Mouse (Mus musculus): ENCODE results near the gene D430041D05Rik. TPM values are rescaled to one million over a fixed set of nuclear protein-coding genes. Genes with fewer than 3 reads are reported as not detected.
A peak's percentile ranks its signal among the peaks of the same experiment; 100 is the strongest.

The D430041D05Rik gene
- polyA plus RNA-seq, 1 experiment, result 0.03 TPM

- TF ChIP-seq FLI1 (IDR thresholded peaks at IDR 0.05; ENCODE audit: low read length) (no peak), GATA1 (IDR thresholded peaks at IDR 0.05; ENCODE audit: borderline replicate concordance, low read length) (no peak)
- no peaks in the 10 kb centered on the region for H3K4me1 ChIP-seq
- H3K36me3 ChIP-seq (replicated peaks; ENCODE audit: low read length), result no peaks in the 10 kb centered on the region
Observed at GRCm38 (mm10) chr2:104261741-104262067, 149.1 kb downstream of the D430041D05Rik start.

DNA sequence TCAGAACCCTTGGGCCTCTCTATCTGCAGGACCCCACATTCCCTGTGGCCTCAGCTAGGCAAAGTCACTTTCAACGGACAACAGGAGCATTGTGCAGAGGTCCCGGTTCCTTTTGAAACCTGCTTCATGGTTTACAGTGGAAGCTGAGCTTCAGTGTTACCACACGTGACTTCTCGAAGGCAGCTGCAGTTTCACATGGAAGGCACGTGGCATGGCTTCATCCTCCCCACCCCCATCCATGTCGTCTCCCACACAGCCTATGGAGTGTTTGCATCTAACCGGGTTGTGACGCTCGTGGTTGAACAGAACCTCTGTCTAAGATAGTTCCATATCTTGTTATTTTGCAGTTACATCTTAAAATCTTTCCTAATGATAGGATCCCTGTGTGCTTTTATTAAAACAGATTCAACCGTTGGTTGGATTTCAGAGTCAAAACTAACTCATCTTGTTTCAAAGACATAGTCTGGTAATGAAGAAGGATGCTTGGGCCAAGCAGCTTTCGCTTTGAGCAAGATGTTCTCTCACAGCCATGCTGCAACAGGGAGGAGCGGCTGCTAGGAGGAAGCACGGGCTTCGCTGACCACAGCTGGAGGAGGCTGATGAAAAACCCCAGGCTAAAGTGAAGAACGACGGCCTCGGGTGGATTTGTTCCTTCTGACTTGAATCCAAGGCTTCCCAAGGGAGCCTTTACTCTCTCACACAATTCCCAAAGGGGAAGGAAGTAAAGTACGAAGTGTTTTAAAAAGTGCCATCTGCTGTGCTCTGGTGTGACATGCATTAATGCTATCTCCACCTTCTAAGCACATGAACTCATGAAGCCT lies 149.7 kb downstream of the D430041D05Rik start:
- Histone ChIP-seq H3K36me3 (replicated peaks; ENCODE audit: low read length) (no peaks in the 10 kb centered on the region), H3K4me3 (replicated peaks) (peak overlapping the region; percentile 24), H3K4me1 (no peaks in the 10 kb centered on the region), H3K9me3 (no peaks in the 10 kb centered on the region), H3K27me3 (replicated peaks) (peaks cover 21% of the 10 kb centered on the region)
- no peak for TF ChIP-seq FLI1 (IDR thresholded peaks at IDR 0.05; ENCODE audit: low read length)

More at GRCm38 (mm10) chr2:104261741-104262067, 149.1 kb downstream of the D430041D05Rik start:
- Histone ChIP-seq H3K27me3 (replicated peaks) (peaks cover 17% of the 10 kb centered on the region), H3K4me3 (replicated peaks) (no peak overlapping the region), H3K9me3 (no peaks in the 10 kb centered on the region)

GRCm38 (mm10) chr2:104256585-104256984 lies 154.2 kb downstream of the D430041D05Rik start:
- H3K9me3 ChIP-seq, result no peaks in the 10 kb centered on the region
- no peak for TF ChIP-seq GATA1 (IDR thresholded peaks at IDR 0.05; ENCODE audit: borderline replicate concordance, low read length)
- TF ChIP-seq FLI1 (IDR thresholded peaks at IDR 0.05; ENCODE audit: low read length), result no peak
- H3K36me3 ChIP-seq (replicated peaks; ENCODE audit: low read length), result no peaks in the 10 kb centered on the region
- H3K27me3 ChIP-seq (replicated peaks), result peaks cover 26% of the 10 kb centered on the region
- H3K4me1 ChIP-seq, result peaks cover 4% of the 10 kb centered on the region; the same call in 1 of the 2 replicates
- no peak overlapping the region for H3K4me3 ChIP-seq (replicated peaks)

DNA sequence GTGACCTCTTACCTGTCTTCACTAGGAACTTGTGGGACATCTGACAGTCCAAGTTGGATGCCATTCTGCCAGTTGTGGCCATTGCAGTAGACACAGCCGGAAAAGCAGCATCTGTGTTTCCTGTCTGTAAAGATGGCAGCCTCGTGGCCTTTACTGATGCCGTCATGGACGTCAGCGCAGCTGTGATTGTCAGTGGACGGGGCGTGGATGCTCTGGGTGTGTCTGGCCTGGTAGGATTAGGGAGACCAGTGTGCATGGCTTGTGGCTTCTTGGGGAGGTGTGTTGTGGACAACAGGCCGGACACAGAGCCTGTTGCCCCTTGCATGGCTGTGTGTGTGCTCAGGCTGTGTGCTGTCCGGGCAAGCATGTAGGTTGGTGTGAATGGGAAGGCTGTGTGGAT lies 155.9 kb downstream of the D430041D05Rik start:
- no peak for TF ChIP-seq GATA1 (IDR thresholded peaks at IDR 0.05; ENCODE audit: borderline replicate concordance, low read length)
- TF ChIP-seq FLI1 (IDR thresholded peaks at IDR 0.05; ENCODE audit: low read length), result no peak
- peaks cover 4% of the 10 kb centered on the region; the same call in 1 of the 2 replicates for H3K4me1 ChIP-seq
- no peaks in the 10 kb centered on the region for H3K36me3 ChIP-seq (replicated peaks; ENCODE audit: low read length)
- H3K27me3 ChIP-seq (replicated peaks), result peaks cover 23% of the 10 kb centered on the region
- H3K9me3 ChIP-seq, result no peaks in the 10 kb centered on the region
- H3K4me3 ChIP-seq (replicated peaks), result peak overlapping the region; percentile 43

GRCm38 (mm10) chr2:104253341-104253740 lies 157.5 kb downstream of the D430041D05Rik start:
- TF ChIP-seq FLI1 (IDR thresholded peaks at IDR 0.05; ENCODE audit: low read length) (no peak), GATA1 (IDR thresholded peaks at IDR 0.05; ENCODE audit: borderline replicate concordance, low read length) (no peak)
- Histone ChIP-seq H3K4me3 (replicated peaks) (no peak overlapping the region), H3K9me3 (no peaks in the 10 kb centered on the region), H3K27me3 (replicated peaks) (peaks cover 22% of the 10 kb centered on the region), H3K4me1 (peaks cover 4% of the 10 kb centered on the region; the same call in 1 of the 2 replicates), H3K36me3 (replicated peaks; ENCODE audit: low read length) (no peaks in the 10 kb centered on the region)

DNA sequence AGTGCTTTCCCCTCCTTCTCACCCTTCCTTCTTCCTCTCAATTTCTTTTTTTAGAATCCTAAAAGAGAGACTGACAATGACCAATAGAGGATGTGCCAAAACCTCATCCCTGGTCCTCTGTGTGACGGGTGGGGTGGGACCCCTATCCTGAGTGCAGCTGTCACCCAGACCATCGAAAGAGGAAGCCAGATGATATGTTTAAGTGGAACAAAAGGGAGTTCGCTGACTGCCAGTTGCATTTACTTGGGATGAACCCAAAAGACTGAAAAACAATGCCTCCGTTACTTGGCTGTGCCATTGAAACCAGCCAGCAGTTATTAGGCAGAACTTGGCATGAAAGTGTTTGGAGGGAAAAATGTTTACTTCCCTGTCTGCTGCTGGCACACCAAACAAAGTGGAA lies 159.2 kb downstream of the D430041D05Rik start:
- H3K9me3 ChIP-seq, result no peaks in the 10 kb centered on the region
- no peak for TF ChIP-seq FLI1 (IDR thresholded peaks at IDR 0.05; ENCODE audit: low read length)
- no peak for TF ChIP-seq GATA1 (IDR thresholded peaks at IDR 0.05; ENCODE audit: borderline replicate concordance, low read length)
- H3K36me3 ChIP-seq (replicated peaks; ENCODE audit: low read length), result no peaks in the 10 kb centered on the region
- peaks cover 4% of the 10 kb centered on the region; the same call in 1 of the 2 replicates for H3K4me1 ChIP-seq
- no peak overlapping the region for H3K4me3 ChIP-seq (replicated peaks)
- peaks cover 17% of the 10 kb centered on the region for H3K27me3 ChIP-seq (replicated peaks)

- no peak for TF ChIP-seq FLI1 (IDR thresholded peaks at IDR 0.05; ENCODE audit: low read length)
- no peak for TF ChIP-seq GATA1 (IDR thresholded peaks at IDR 0.05; ENCODE audit: borderline replicate concordance, low read length)
- Histone ChIP-seq H3K9me3 (no peaks in the 10 kb centered on the region), H3K4me1 (no peaks in the 10 kb centered on the region; the same call in 1 of the 2 replicates), H3K27me3 (replicated peaks) (peaks cover 9% of the 10 kb centered on the region), H3K4me3 (replicated peaks) (no peak overlapping the region), H3K36me3 (replicated peaks; ENCODE audit: low read length) (no peaks in the 10 kb centered on the region)
Observed at GRCm38 (mm10) chr2:104249856-104250255, 161.0 kb downstream of the D430041D05Rik start.

DNA sequence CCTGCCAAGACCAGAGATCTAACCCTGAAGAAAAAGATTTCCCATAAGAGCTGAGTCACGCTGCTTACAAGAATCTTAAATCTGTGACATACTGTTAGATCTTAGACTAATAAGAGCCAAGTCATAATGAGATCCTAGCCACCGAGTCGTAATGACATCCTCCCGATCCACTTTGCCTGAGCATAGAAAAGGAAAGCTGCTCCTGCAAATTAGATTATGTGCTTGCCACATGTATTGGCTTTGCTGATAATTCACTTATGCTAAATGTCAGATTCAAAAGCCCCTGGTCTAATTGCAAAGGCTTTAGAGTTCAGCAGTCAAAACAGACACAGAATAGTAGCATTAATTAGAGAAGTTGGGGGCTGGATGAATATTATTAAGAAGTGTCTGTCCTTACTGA lies 164.0 kb downstream of the D430041D05Rik start:
- TF ChIP-seq GATA1 (IDR thresholded peaks at IDR 0.05; ENCODE audit: borderline replicate concordance, low read length), result no peak
- TF ChIP-seq FLI1 (IDR thresholded peaks at IDR 0.05; ENCODE audit: low read length), result no peak
- no peaks in the 10 kb centered on the region for H3K36me3 ChIP-seq (replicated peaks; ENCODE audit: low read length)
- peaks cover 9% of the 10 kb centered on the region for H3K27me3 ChIP-seq (replicated peaks)
- no peaks in the 10 kb centered on the region for H3K4me1 ChIP-seq
- H3K9me3 ChIP-seq, result peaks cover 5% of the 10 kb centered on the region
- H3K4me3 ChIP-seq (replicated peaks), result no peak overlapping the region

GRCm38 (mm10) chr2:104242055-104242454 lies 168.8 kb downstream of the D430041D05Rik start:
- Histone ChIP-seq H3K4me1 (no peaks in the 10 kb centered on the region), H3K9me3 (peaks cover 14% of the 10 kb centered on the region), H3K27me3 (replicated peaks) (peaks cover 16% of the 10 kb centered on the region), H3K36me3 (replicated peaks; ENCODE audit: low read length) (no peaks in the 10 kb centered on the region), H3K4me3 (replicated peaks) (no peak overlapping the region)
- no peak for TF ChIP-seq GATA1 (IDR thresholded peaks at IDR 0.05; ENCODE audit: borderline replicate concordance, low read length)
- no peak for TF ChIP-seq FLI1 (IDR thresholded peaks at IDR 0.05; ENCODE audit: low read length)

- Histone ChIP-seq H3K4me3 (replicated peaks) (no peak overlapping the region), H3K27me3 (replicated peaks) (peaks cover 35% of the 10 kb centered on the region), H3K9me3 (peaks cover 9% of the 10 kb centered on the region), H3K36me3 (replicated peaks; ENCODE audit: low read length) (no peaks in the 10 kb centered on the region), H3K4me1 (no peaks in the 10 kb centered on the region)
- TF ChIP-seq FLI1 (IDR thresholded peaks at IDR 0.05; ENCODE audit: low read length) (no peak), GATA1 (IDR thresholded peaks at IDR 0.05; ENCODE audit: borderline replicate concordance, low read length) (no peak)
Observed at GRCm38 (mm10) chr2:104237141-104237540, 173.7 kb downstream of the D430041D05Rik start.
